Mouse (Mus musculus) embryonic facial prominence, embryonic 13.5 days (tissue): ENCODE measurements at regions not wholly inside any gene's neighbourhood (a gene's known extent, or its start where the extent isn't known, plus 50 kb on each side); places are given as distances from the start of the nearest gene placed in this dataset.
A peak's percentile ranks its signal among the peaks of the same experiment; 100 is the strongest.

Experiments
- ATAC-seq: fragments of 200-750 bp; cut with Nextera tagmentation; 2 replicates; pipeline ENCODE4 v1.8.0; 2017; ENCODE audit warnings: low read depth; ENCODE audit not compliant: insufficient number of reproducible peaks, insufficient read depth, low FRiP score, low TSS enrichment
- H3K27ac ChIP-seq: fragments of 300-500 bp; sonication (generic); 2 replicates; pipeline ENCODE4 v1.5.1; 2015; ENCODE audit warnings: moderate library complexity, mild to moderate bottlenecking, inconsistent platforms
- H3K27me3 ChIP-seq: fragments of 300-500 bp; sonication (generic); 2 replicates; pipeline ENCODE4 v1.6.1; 2015; ENCODE audit warnings: mild to moderate bottlenecking, inconsistent platforms
- H3K36me3 ChIP-seq: fragments of 300-500 bp; sonication (generic); 2 replicates; pipeline ENCODE4 v1.6.1; 2015; ENCODE audit warnings: mild to moderate bottlenecking, inconsistent platforms
- H3K4me1 ChIP-seq: fragments of 300-500 bp; sonication (generic); 2 replicates; pipeline ENCODE4 v1.6.1; 2015; ENCODE audit warnings: inconsistent platforms
- H3K4me2 ChIP-seq: fragments of 300-500 bp; sonication (generic); 2 replicates; pipeline ENCODE4 v1.6.1; 2015; ENCODE audit warnings: moderate library complexity, mild to moderate bottlenecking, inconsistent platforms
- H3K4me3 ChIP-seq: fragments of 300-500 bp; sonication (generic); 2 replicates; pipeline ENCODE4 v1.5.1; 2015; ENCODE audit warnings: mild to moderate bottlenecking, inconsistent platforms
- H3K9ac ChIP-seq: fragments of 300-500 bp; sonication (generic); 2 replicates; pipeline ENCODE4 v1.6.1; 2015; ENCODE audit warnings: mild to moderate bottlenecking, inconsistent platforms
- H3K9me3 ChIP-seq: fragments of 300-500 bp; sonication (generic); 2 replicates; pipeline ENCODE4 v1.6.1; 2016; ENCODE audit warnings: inconsistent platforms
- WGBS: fragments of 180-500 bp; shearing (Covaris S2); methylation state at CpG from one replicate; pipeline ENCODE4 v1.1.7; 2015; ENCODE audit warnings: mixed read lengths; 5-methylcytosine and 5-hydroxymethylcytosine counted together

DNA sequence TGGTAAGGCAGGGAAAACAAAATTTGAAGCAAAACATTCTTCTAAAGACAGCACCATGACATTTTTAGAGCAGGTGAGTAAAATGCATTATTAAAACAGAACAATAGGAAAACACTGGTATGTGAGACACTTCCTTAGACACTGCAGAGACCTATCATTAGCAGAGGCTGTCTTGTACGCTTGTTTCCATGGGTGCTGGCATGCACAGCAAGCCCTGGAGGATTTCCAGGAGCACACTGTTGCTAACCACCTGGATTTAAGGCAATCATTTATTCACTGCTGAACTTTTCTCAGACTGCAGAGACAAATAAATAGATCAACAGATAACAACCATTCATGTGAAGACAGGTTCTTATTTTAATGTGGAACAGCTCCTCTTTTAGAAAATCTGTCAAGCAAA lies 127.7 kb downstream of the Pros1 start:
- Histone ChIP-seq H3K9ac (no peak overlapping the region), H3K4me3 (no peak overlapping the region), H3K4me1 (no peaks in the 10 kb centered on the region), H3K9me3 (no peaks in the 10 kb centered on the region), H3K36me3 (no peaks in the 10 kb centered on the region), H3K27me3 (no peaks in the 10 kb centered on the region), H3K27ac (no peak overlapping the region), H3K4me2 (no peak overlapping the region)
- ATAC-seq = 0 out of 2 replicates have a peak, but pooled peaks have one; percentile 15
- WGBS = 40% methylated on average over 1 of the region's 1 CpGs

- Histone ChIP-seq H3K4me3 (no peak overlapping the region), H3K4me2 (no peak overlapping the region), H3K27me3 (no peaks in the 10 kb centered on the region), H3K9ac (no peak overlapping the region), H3K9me3 (no peaks in the 10 kb centered on the region), H3K36me3 (no peaks in the 10 kb centered on the region), H3K4me1 (no peaks in the 10 kb centered on the region), H3K27ac (no peak overlapping the region)
- no peak for ATAC-seq
- WGBS = 68% methylated on average over 4 of the region's 4 CpGs
Measured at GRCm38 (mm10) chr16:62982558-62982957, 128.5 kb downstream of the Pros1 start.

- Histone ChIP-seq H3K4me1 (no peaks in the 10 kb centered on the region), H3K4me3 (no peak overlapping the region), H3K9me3 (no peaks in the 10 kb centered on the region), H3K27me3 (no peaks in the 10 kb centered on the region), H3K9ac (no peak overlapping the region), H3K4me2 (no peak overlapping the region), H3K27ac (no peak overlapping the region), H3K36me3 (no peaks in the 10 kb centered on the region)
- 34% methylated on average over 3 of the region's 3 CpGs for whole genome bisulfite sequencing
- no peak for ATAC-seq
Measured at GRCm38 (mm10) chr16:62995555-62995954, 141.4 kb downstream of the Pros1 start.

DNA sequence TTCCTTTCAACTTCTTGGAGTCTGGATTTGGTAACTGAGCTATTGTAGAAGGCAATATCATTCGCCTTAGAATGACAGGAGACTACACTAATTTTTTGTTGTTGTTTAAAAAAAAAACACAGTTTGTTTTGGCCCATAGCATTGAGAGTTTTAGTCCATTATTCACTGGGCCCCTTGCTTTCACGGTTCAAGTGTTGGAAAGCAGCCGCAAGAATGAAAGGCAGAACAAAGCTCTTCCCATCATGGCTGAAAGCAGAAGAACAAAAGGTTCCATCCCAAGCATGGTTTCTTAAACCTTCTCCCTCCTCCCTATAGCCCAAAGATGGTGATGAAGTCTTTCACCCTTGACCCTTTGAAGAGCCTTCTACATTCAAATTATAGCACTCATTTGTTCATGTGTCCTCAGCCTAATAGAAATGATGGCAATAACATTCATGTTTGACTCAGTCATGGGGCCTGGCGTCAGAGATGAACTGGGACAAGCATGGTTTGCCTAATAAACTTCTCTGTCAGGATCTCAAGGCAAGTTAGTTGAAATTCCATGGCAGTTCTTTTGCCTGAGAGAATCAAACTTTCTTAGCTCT lies 157.1 kb downstream of the Pros1 start:
- Histone ChIP-seq H3K27me3 (no peaks in the 10 kb centered on the region), H3K4me1 (no peaks in the 10 kb centered on the region), H3K9ac (no peak overlapping the region), H3K4me2 (no peak overlapping the region), H3K9me3 (no peaks in the 10 kb centered on the region), H3K27ac (no peak overlapping the region), H3K4me3 (no peak overlapping the region), H3K36me3 (no peaks in the 10 kb centered on the region)
- WGBS = 86% methylated on average over 4 of the region's 4 CpGs
- ATAC-seq = no peak

DNA sequence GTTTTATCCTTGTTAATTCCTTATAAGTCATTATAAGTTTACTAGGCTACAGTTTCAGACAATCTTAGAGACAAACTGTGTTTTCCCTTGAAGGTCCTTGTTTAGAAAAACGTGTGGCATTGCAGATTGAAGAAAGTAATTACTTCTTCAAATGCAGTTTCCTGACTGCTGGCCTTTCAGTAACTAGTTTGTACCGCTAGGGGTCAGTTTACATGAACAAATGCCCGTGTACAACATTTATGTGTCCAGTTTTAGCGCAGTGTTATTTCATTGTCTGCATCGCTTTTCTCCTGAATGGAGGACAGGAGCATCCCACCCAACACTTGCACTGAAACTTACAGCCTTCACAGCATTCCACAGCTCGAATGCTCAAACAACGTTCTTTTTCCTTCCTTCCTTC lies 160.3 kb downstream of the Pros1 start:
- no peak for ATAC-seq
- Histone ChIP-seq H3K36me3 (no peaks in the 10 kb centered on the region), H3K4me2 (no peak overlapping the region), H3K27ac (no peak overlapping the region), H3K27me3 (no peaks in the 10 kb centered on the region), H3K9ac (no peak overlapping the region), H3K9me3 (no peaks in the 10 kb centered on the region), H3K4me1 (no peaks in the 10 kb centered on the region), H3K4me3 (no peak overlapping the region)
- 36% methylated on average over 7 of the region's 7 CpGs for WGBS

DNA sequence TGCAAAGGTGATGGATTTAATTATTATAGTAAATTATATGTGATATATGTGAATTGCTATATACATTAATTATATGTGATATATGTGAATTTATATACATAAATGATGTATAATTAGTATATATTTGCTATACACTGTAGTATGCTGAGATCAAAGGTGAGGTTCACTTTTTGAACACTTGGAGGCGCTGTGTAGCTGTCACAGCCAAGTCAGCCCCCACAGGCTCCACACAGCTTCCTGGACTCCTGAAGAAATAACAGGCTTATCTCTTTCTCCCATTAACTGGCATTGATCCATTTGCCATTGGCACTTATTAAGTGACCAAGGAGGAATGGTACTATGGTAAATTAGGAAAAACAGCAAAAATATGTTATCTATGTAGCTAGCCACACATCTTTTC lies 162.0 kb downstream of the Pros1 start:
- Histone ChIP-seq H3K4me3 (no peak overlapping the region), H3K9ac (no peak overlapping the region), H3K27ac (no peak overlapping the region), H3K9me3 (no peaks in the 10 kb centered on the region), H3K27me3 (no peaks in the 10 kb centered on the region), H3K4me2 (no peak overlapping the region), H3K36me3 (no peaks in the 10 kb centered on the region), H3K4me1 (no peaks in the 10 kb centered on the region)
- WGBS = 37% methylated on average over 1 of the region's 1 CpGs
- ATAC-seq = no peak

- Histone ChIP-seq H3K27me3 (no peaks in the 10 kb centered on the region), H3K4me2 (no peak overlapping the region), H3K4me3 (no peak overlapping the region), H3K36me3 (no peaks in the 10 kb centered on the region), H3K9ac (no peak overlapping the region), H3K27ac (no peak overlapping the region), H3K4me1 (no peaks in the 10 kb centered on the region), H3K9me3 (no peaks in the 10 kb centered on the region)
- ATAC-seq = no peak
- 65% methylated on average over 2 of the region's 2 CpGs for WGBS
Measured at GRCm38 (mm10) chr16:63016658-63017057, 162.6 kb downstream of the Pros1 start.

GRCm38 (mm10) chr16:63030399-63030798 lies 176.3 kb downstream of the Pros1 start:
- H3K9ac ChIP-seq = no peak overlapping the region
- ATAC-seq = no peak
- WGBS = 83% methylated on average over 4 of the region's 4 CpGs

GRCm38 (mm10) chr16:63031035-63031434 lies 176.9 kb downstream of the Pros1 start:
- Histone ChIP-seq H3K9me3 (no peaks in the 10 kb centered on the region), H3K9ac (no peak overlapping the region), H3K4me1 (peaks cover 4% of the 10 kb centered on the region; the same call in 1 of the 2 replicates), H3K4me2 (no peak overlapping the region), H3K36me3 (no peaks in the 10 kb centered on the region), H3K27ac (no peak overlapping the region), H3K27me3 (no peaks in the 10 kb centered on the region), H3K4me3 (no peak overlapping the region)
- ATAC-seq = no peak
- 41% methylated on average over 5 of the region's 5 CpGs for WGBS

More at GRCm38 (mm10) chr16:63030399-63030798, 176.3 kb downstream of the Pros1 start:
- Histone ChIP-seq H3K4me3 (no peak overlapping the region), H3K4me2 (no peak overlapping the region), H3K4me1 (peaks cover 4% of the 10 kb centered on the region; the same call in 1 of the 2 replicates), H3K27me3 (no peaks in the 10 kb centered on the region), H3K27ac (no peak overlapping the region), H3K9me3 (no peaks in the 10 kb centered on the region), H3K36me3 (no peaks in the 10 kb centered on the region)

DNA sequence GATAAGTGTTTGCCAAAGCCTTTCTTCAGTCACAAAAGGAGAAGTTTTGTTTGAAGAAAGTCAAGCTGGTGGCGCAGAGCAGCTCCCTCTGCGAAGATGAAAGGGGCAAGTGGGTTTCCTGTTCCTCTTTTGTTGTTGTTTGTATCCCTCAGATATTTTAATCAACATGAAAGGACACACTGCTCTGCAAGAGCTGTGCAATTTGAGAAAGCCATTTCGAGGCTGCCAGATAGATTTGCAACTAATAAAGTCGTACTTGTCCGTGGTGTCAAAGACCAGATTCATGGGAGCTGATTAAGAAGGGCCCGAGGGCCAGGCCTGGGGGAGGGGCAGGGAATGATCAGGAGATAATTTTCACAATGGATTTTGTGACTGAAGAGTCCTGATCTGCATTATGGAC lies 177.7 kb downstream of the Pros1 start:
- H3K4me2 ChIP-seq = no peak overlapping the region
- H3K9me3 ChIP-seq = no peaks in the 10 kb centered on the region
- no peaks in the 10 kb centered on the region for H3K27me3 ChIP-seq
- 20% methylated on average over 6 of the region's 6 CpGs for WGBS
- no peak overlapping the region for H3K9ac ChIP-seq
- H3K4me3 ChIP-seq = no peak overlapping the region
- no peaks in the 10 kb centered on the region for H3K36me3 ChIP-seq
- ATAC-seq = no peak
- H3K27ac ChIP-seq = no peak overlapping the region
- peaks cover 4% of the 10 kb centered on the region; the same call in 1 of the 2 replicates for H3K4me1 ChIP-seq

DNA sequence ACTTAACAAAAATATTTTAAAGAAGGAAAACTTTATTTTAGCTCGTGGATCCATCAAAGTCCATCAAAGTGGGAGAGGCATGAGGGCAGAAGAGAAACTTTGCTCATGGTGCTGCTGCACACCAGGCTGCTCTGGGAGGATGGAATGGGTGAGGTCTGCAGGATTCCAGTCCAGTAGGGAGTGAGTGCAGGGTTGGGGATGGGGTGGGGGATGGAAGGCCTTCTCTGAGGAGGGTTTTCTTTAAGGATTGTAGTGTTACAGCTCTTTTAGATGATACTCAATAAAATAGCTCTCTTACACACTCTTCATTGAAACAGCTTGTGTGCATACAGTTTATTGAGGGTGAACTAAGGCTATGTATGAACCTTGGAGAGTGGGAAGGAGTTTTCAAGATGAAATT lies 195.0 kb downstream of the Pros1 start:
- no peak overlapping the region for H3K9ac ChIP-seq
- no peak overlapping the region for H3K4me3 ChIP-seq
- H3K27me3 ChIP-seq = no peaks in the 10 kb centered on the region
- H3K27ac ChIP-seq = no peak overlapping the region
- H3K4me1 ChIP-seq = no peaks in the 10 kb centered on the region
- H3K36me3 ChIP-seq = no peaks in the 10 kb centered on the region
- 71% methylated on average over 1 of the region's 1 CpGs for WGBS
- ATAC-seq = no peak
- no peak overlapping the region for H3K4me2 ChIP-seq
- no peaks in the 10 kb centered on the region for H3K9me3 ChIP-seq

GRCm38 (mm10) chr16:63062883-63063282 lies 208.8 kb downstream of the Pros1 start:
- no peak for ATAC-seq
- Histone ChIP-seq H3K4me2 (no peak overlapping the region), H3K4me1 (no peaks in the 10 kb centered on the region), H3K27me3 (no peaks in the 10 kb centered on the region), H3K36me3 (no peaks in the 10 kb centered on the region), H3K4me3 (no peak overlapping the region), H3K9me3 (no peaks in the 10 kb centered on the region), H3K27ac (no peak overlapping the region), H3K9ac (no peak overlapping the region)

- no peaks in the 10 kb centered on the region for H3K27me3 ChIP-seq
- WGBS = 82% methylated on average over 2 of the region's 2 CpGs
- ATAC-seq = no peak
- H3K36me3 ChIP-seq = no peaks in the 10 kb centered on the region
- H3K4me3 ChIP-seq = no peak overlapping the region
- H3K9me3 ChIP-seq = no peaks in the 10 kb centered on the region
- no peak overlapping the region for H3K27ac ChIP-seq
- no peaks in the 10 kb centered on the region for H3K4me1 ChIP-seq
- H3K9ac ChIP-seq = no peak overlapping the region
- H3K4me2 ChIP-seq = no peak overlapping the region
Measured at GRCm38 (mm10) chr16:63069987-63070386, 215.9 kb downstream of the Pros1 start.
